Mouse (Mus musculus) cerebellum, adult 11-12 months (tissue): ENCODE data around the gene Fmnl1.

ENCODE experiments used
- DNase-seq: peaks from one replicate; pipeline ENCODE4 v3.0.0; 2022

Fmnl1 gene

DNA sequence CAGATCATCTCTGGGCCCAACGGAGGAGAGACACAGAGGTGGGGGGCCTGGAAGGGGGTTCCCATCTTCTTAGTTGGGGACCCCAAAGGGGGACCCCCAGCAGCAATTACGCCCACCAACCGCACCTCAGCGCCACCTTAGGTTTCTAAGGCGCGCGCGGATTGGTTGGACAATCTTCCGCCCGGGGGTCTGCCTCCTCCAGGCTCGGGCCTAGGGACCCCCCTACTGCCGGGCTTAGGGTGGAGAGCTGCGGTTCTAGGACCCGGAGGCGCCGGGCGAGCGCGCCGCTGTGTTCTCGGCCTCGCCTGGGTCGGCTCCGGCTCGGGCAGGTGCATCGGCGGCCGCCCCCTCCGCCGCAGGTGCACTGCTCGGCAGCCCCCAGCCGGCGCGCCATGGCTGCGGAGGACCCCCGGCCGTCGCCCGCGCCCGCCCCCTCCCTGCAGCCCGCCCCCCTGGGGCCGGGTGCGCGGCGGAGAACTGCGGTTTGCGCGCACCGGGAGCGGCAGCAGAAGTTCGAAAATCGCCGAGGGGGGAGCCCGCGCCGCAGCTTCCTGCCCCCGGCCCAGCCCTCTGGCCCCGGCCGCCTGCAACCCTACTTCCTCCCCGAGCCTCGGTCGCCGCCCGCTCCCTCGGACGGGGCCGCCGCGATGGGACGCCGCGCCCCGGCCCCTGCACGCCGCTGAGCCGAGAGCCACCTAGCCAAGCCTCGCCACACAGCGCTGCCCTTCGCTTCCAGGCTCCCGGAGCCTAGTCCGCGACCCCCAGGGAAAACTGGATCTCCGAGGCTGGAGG is at the start of gene Fmnl1:
Gene Fmnl1, plus strand, starts transcription at position 614 of the 792 bp plus-strand sequence.
- no peak for DNase-seq

DNA sequence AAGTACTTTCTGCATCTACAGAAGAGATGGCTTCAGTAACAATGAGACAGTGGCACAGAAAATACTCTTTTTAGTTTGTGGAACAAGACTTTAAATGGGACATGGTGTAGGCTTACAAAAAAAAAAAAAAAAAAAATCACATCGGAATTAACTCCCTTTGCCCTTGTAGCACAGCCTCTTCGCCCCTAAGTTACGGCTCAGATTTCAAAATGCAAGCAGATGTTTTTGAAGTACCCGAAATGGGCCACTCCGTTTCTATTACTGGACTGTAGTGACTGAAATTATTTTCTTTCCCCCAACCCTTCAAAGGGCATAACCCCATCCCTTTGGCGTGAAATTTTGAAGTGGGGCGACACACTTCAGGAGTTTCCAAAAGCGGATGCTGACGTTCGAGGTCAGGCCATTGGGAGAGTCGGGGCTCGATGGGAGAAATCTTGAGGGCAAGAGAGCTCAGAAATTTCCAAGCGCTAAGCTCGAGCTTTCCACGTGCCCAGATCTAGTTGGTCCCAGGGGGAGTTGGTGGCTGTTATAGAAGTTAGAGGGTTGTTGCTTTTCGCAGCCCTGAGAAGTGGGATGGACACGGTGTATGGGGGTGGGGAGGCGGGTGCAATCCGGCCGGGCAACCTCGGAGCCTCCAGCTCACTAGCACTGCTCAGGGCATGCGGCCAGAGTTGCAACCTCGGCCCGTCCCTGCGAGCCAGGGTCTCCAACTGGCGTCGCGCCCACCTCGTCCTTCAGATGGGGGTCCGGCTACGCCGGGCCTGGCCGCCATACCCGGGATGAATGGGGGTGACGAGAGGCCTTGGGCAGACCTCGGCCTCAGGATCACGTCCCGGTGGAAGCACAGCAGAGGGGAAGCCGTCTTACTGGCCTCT is 39.0 kb upstream of the Fmnl1 start, which contains the start of gene Hexim2:
Gene Hexim2, plus strand, starts transcription at position 729 of the 875 bp plus-strand sequence.
- DNase-seq: peak; percentile 88

DNA sequence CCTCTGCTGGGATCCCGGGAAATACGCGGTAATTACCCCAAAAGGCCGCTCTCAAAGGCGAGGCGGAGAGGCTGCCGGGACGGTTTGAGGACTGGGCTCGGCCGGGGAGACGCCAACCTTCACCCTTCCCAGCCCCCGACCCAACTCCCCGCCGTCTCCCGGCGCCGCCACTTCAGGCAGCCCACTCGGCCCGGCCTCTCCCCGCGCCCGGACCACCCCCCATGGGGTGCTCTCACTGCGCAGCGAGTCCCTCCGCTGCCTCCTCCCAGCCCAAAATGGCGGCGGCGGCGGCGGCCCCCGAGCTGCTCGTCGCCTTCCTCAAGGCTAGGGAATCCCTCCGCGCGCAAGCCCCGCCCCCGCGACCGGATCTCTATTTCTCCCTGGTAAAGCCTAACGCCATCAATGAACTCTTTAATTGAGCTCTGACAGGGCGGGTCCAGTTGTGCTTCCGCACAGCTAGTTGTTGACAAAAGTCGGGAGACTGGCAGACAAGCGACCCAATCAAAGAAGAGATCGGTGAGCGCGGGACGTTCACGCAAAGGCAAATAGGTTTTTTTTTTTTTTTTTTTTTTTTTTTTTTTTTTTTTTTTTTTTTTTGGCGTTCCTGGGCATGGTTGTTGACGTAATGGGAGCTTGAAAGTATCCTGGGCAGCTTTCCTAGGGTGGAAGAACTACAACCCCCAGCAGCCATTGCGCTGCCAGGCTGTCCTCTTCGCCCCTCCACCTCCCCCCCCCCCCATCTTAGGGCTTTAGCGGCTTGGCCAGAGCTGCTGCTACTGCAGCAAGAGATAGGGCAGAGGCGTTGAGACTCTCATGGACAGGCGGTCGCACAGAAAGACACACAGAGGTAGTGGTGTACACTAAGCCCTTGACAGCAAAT is 38.1 kb upstream of the Fmnl1 start:
- peak; percentile 100 for DNase-seq

DNA sequence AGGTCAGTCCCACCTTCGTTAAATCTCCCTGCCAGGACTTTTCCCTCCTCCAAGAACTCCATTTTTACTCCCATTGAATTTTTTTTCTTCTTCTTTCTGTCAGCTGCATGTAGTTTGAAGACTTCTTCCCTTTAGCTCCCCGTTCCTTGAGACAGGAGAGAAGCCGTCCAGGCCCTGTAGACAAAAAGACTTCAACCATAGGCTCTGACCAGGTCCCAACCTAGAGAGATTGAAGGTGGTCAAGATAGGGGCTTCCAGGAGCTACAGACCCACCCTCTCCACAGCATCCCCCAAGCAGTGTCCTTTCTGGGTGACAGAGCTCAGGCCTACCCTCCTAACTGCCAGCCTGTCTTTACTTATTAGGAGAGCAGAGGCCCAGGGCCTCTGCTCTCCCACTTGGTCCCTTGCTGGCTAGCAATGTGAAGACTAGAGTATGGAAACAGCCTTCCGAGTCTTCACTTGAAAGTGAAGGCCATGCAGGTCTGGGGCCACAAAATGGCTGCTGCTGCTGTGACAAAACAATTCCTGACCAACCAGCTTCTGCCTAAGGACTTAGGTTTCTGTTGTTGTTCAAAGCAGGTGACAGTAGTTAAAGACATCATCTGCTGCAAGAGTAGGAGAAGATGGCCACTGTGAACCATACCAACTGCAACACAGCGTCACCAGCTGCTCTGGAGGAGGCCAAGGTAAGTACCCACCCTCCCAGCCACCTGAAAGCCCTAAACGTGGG is 37.3 kb upstream of the Fmnl1 start:
- peak; percentile 62 for DNase-seq

DNA sequence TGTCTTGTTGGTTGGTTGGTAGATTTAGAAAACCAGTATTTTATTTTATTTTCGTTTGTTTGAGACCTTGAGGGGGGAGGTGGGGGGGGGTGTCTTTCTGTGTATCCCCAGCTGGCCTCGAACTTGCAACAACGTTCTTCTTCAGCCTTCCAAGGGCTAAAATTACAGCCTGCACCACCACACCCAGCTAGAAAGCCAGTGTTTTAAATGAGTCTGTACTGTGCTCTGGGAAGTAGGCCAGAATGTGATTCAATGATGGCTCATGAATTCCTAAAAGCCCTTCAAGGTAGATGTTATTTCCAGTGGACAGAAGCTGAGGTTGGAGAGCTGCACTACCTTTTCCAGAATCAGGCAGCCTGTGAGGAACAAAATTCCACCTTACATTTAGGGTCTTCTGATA is 36.7 kb upstream of the Fmnl1 start:
- DNase-seq: peak; percentile 47

DNA sequence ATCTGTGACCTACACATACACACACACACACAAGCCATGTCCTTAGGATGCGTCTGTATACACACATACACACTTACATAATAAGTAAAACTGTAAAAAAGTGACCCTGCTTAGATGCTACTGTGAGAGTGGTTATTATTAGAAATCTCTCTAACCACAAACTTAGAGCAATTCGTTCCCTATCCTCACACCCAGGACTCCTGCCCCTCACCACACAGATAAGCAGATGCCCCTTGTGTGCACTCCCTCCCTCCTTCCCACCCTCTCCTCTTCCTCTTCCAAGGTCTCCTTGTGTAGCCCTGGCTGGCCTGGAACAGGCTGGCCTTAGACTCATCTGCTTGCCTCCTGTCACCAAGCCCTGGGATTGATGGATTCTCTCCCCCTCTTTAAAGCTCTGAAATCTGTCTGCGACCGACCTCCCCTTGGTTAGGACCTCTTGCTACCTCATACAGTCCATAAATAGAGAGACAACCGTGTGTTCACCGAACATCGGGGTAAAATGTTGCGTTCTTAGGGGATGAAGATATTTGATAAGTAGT is 34.8 kb upstream of the Fmnl1 start:
- DNase-seq: peak; percentile 41

DNA sequence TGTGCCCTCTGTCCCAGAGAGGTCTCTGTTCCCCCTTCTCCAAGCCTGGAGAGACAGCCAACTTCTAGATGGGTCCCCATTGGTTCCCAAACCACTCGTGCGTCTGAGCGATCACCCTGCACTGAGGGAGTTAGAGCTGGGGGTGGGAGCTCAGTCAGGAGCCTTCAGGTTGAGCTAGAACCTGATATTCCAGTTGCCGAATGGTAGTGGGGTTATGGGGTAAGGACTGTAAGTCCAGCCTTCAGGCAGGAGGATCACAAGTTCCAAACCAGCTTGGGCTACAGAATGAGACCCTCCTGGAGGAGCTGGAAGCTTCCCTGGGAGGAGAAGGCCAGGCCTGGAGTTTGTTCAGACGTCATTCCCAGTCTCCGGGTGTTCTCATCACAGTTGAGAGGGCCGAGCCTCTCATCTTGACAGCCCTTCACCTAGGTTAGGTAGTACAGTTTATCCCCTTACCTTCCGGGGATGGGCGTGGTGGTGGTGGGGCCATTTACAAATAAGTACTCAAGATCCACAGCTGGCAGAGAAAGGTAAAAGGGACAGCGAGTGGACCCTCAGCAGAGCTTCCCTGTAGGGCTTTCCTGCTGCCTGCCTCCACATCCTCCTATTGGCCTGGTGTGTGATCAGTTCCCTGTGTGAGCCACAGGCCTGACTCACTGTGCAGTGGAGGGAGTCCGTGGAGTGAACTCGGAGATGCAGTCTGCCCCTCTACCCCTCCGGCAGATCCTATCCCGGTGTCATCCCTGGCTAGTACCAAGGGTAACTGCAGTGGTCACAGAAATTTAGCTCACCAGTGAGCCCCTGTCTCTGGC is 30.8 kb upstream of the Fmnl1 start:
- DNase-seq: peak; percentile 35

DNA sequence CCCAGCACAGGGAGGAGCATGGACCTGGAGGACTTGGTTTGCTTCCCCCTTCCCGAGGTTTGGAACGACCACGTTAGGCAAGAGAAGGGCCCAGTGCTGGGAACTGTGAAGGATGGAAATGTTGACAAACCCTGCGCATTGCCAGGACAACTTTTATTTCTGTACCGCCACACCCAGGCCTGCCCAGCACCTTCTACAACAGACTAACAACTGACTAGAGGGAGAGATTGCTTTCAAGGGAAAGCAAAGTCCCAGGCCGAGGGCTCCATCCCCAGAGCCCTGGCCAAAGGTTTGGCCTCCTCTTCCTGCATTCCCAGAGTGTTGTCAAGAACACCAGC is 30.2 kb upstream of the Fmnl1 start:
- no peak for DNase-seq

DNA sequence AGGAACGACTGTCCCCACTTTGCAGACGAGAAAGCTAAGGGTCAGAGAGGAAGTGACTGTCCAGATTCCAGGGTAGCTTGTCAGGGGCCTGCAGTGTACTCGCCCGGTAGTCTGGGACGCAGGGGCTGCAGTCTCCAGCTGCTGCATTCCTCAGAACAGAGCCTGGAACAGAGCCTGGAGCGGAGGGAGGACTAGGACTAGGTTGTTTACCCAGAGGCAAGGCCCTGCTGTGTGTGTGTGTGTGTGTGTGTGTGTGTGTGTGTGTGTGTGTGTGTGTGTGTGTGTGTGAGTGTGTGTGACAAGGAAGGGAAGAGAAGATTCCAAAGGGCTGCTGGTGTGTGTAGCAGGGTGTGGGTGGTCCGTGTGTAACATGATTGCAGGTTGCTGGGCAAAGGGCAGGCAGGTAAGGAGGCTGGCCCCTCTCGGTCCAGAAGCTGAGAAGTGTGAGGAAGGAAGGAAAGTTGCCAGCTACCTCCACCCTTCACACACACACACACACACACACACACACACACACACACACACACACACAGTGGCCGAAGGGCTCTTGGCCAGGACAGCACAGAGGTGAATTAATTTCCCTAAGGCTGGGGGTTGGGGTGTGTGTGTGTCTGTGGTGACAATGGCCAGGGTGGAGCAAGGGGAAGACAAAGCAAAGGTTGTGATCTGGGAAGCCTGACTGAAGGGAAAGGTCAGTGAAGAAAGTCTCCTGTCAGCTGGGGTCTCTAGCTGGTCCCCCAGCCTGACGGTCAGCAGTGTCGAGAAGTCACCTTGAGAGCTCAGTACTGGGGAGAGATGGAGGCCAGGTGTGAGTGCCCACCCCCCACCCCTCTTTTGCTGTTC is 29.6 kb upstream of the Fmnl1 start:
- DNase-seq: peak; percentile 49

DNA sequence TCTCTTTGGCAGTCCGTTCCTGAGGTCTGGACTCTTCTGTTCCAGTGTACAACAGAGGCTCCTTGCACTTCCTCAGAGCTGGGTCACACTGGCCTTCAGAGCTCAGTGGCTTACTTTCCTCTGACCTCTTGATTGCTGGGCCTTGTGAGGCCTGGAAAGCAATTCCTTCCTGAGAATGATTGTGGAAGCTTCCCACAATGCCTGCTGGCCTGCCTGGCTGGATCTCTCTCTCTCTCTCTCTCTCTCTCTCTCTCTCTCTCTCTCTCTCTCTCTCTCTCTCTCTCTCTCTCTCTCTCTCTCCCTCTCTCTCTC is 29.0 kb upstream of the Fmnl1 start:
- DNase-seq: no peak

DNA sequence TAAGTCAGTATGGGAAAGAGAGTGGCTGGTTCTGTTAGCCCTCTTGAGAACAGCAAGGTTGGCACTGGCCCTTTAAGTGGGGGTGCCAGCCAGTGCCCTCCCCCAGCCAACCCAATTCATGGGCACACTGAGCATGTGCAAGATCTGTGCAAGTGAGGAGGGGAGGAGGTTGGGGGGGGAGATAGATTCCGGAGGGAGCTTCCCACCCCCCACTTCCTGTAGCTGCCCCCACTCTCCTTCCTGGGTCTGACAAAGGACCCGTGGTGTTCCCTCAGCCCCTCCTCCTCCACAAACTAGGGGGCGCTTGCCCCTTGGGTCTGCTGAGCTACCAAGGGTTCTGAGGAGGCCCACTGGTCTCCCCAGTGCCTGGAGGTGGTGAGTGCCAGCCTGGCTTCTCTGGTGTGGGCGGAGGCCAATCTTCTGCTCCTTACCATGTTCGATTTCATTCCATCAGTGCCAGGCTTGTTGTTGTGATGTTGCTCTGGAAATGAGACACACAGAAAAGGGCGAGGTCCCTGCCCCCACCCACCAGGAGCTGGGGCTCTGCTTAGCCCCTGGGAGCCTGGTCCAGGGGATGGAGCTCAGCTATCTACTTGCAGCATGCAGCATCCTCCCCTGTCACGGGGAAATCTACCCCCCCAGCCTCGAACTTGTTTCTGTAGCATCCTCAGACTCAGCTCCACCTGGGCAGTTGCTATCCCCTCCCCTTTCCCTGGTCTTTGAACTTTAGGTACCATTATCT is 28.3 kb upstream of the Fmnl1 start:
- DNase-seq: peak; percentile 93

DNA sequence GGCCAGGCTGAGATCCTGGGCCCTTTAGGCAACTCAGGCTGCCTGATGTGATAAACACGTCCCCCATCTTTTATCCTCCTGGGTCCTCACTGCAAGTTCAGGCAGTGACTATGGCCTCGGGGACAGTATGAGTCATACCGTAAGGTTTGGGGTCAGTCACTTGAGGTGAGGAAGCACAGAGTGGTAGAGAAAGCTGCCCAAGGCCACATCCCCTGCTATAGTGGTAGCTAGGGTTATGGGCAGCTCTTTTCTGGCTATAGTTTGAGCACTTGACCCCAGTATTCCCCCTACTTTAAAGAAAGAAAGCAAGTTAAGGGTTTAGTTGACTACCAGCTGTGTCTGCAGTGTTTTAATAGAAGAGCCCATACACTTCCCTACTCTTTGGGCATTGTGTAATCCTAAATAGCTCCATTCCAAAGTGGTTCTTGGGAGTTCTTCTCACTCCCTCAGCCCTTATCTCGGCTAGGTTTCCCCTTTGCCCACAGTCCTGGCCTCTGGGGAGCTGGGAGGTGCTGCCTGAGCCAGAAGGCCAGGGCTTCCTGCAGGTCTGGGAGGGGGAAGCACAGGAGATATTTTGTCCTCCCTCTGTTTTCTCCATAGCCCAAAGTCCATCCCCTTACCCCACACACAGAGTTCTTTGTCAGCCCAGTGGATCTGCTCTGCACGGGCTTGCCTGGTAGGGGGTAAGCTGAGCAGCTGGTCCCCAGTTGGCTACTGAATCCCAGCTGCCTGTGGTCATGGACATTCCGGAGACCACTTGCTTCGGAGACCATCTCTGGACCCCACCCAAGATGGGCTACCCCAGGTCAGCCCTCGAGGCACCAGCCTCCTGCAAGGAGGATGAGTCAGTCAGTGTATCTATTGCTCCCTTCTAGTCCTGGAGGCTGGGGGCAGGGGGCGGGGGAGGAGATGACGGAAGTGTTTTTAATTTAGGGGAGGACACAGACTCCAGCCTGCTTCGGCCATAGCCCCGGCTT is 26.3 kb upstream of the Fmnl1 start:
- DNase-seq: peak; percentile 40

DNA sequence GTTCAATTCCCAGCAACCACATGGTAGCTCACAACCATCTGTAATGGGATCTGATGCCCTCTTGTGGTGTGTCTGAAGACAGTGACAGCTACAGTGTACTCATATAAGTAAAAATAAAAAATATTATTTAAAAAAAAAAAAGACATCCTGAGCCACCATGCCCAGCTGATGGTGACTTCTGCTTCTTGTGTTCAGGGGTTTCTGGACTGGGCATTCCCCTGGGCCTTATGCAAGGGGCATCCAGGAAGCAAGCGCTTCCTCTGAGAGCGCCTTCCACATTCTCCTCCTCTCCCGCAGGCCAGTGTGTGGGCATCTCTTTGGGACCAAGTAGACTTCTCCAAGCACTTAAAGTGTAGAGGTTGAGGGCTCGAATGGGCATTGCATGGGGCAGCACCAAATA is 24.5 kb upstream of the Fmnl1 start:
- DNase-seq: no peak

DNA sequence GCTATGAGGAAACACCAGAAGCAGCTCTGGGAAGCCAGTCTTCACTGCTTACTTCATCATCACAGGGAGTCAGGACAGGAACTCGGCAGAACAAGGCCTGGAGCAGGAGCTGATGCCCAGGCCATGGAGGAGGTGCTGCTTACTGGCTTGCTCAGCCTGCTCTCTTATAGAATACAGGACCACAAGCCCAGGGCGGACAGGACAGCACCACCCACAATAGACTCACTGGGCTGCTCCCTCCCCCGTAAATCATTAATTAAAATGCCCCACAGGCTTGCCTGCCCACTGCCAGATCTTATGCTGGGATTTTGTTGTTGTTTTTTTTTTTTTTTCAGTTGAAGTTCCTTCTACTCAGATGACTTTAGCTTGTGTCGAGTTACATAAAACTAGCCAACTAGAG is 23.1 kb upstream of the Fmnl1 start:
- no peak for DNase-seq

DNA sequence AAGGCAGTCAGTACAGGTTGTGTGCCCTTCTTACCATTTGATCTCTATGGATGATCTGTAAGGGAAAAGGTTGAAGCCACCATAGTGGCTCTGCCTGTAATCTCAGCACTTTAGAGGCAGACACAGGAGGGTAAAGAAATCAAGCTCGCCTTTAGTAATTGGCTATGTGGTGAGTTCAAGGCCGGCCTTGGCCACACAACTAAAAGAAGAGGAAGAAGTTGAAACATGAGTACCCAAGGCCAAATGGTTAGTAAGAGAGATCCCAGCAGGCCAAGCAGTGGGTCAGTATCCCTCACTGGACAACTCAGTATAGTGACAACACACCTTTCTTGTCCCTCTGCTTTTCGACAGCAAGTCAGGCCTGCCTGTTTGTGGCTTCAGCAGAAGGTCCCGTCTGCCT is 21.1 kb upstream of the Fmnl1 start:
- no peak for DNase-seq

DNA sequence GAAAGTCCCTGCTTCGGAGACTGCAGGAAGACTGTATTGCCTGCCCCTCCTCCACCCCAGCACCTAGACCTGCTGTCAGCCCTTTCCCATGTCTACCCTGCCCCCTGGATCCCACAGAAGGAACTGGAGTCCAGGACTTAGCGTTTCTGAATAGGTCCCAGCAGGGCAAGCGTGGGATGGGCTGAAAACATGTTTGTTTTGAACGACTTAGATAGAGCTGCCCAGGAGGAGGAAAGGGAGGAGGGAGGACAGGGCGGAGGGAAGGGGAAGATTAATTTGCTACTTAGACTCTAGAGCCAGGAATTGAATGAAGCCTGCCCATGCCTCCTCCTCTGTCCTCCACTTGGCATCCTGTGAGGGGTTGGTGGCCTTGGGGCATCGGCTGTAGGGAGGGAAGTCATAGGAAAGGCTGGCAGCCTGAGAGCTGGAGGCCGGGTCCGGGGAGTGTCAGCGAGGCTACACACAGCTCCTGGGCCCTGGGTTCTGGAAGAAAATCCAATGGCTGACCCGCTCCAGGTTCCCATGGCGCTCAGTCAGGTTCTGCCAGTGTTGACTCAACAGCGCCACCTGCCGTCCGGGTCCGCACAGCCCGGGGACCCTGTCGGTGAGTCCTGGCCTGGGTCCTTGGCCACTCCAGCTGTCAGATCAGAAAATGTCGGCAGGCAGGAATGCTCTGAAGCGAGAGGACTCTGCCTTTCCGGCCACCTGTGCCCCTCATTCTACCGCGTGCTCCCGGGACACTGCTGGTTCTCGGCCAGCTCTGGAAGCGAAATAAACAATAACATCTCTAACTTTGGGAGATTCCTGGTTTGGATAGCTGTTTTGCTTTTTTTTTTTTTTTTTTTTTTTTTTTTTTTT is 12.1 kb upstream of the Fmnl1 start:
- DNase-seq: peak; percentile 93

DNA sequence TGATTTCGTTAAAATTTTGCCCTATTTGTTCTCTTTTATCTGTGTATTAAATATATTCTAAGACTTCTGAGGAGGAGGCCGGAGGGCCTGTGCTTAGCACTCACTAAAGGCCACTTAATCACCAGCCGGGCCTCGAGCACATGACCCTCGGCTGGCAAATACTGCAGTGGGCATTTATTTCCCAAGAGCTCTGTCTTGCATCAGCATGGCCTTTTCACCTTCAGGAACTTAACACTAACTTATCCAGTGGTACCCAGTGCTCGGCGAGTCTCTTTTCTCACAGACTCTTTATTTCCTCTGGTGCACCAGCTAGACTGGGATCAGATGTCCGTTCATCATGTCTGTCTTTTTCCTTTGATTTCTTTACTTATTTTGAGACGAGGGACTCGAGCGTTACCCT is 10.2 kb upstream of the Fmnl1 start:
- DNase-seq: no peak
